Mouse (Mus musculus): ENCODE results near the gene Bcr. TPM values are rescaled to one million over a fixed set of nuclear protein-coding genes. Genes with fewer than 3 reads are reported as not detected.
A peak's percentile ranks its signal among the peaks of the same experiment; 100 is the strongest.

Bcr gene
- polyA plus RNA-seq, 1 experiment from 2014 or later = 8.9 TPM

- ATAC-seq (ENCODE audit: insufficient read depth, low FRiP score, low read depth) = no peak
- H3K36me3 ChIP-seq = peaks cover 11% of the 10 kb centered on the region
- H3K27ac ChIP-seq = no peak overlapping the region
Observed at GRCm38 (mm10) chr10:75232612-75233155, 172.3 kb downstream of the Bcr start.

GRCm38 (mm10) chr10:75233489-75233888 is 173.1 kb downstream of the Bcr start:
- Histone ChIP-seq H3K9ac (no peak overlapping the region), H3K27me3 (replicated peaks) (no peaks in the 10 kb centered on the region), H3K36me3 (peaks cover 13% of the 10 kb centered on the region), H3K4me1 (no peaks in the 10 kb centered on the region), H3K4me3 (replicated peaks) (no peak overlapping the region), H3K27ac (no peak overlapping the region), H3K9me3 (no peaks in the 10 kb centered on the region), H3K4me2 (no peak overlapping the region)
- WGBS = 50% methylated on average over 2 of the region's 2 CpGs
- peak; percentile 63; the same call in 1 of the 2 replicates for ATAC-seq (ENCODE audit: insufficient read depth, low FRiP score, low read depth)

More at GRCm38 (mm10) chr10:75232612-75233155, 172.3 kb downstream of the Bcr start:
- no peak overlapping the region for H3K4me2 ChIP-seq
- H3K27me3 ChIP-seq (replicated peaks) = no peaks in the 10 kb centered on the region
- 87% methylated on average over 4 of the region's 4 CpGs for WGBS
- no peaks in the 10 kb centered on the region for H3K9me3 ChIP-seq
- no peak overlapping the region for H3K4me3 ChIP-seq (replicated peaks)
- H3K4me1 ChIP-seq = no peaks in the 10 kb centered on the region
- H3K9ac ChIP-seq = no peak overlapping the region

Other genes with a start within 250 kb of the Bcr start
- gene Gnaz, start 93.4 kb upstream of the Bcr start, polyA plus RNA-seq (2015; fragmentation: Nextera tagmentation; extraction: Ambion mirVana) = 5.6 and 5.7 TPM in 2 replicates
- not detected in 2 replicates for gene Rsph14, start 28.0 kb upstream of the Bcr start, polyA plus RNA-seq (2015; fragmentation: Nextera tagmentation; extraction: Ambion mirVana)
- gene Rab36, start 23.5 kb upstream of the Bcr start, polyA plus RNA-seq (2015; fragmentation: Nextera tagmentation; extraction: Ambion mirVana) = 6.9 and 7.6 TPM in 2 replicates
- gene Specc1l, start 151.5 kb downstream of the Bcr start, polyA plus RNA-seq (2015; fragmentation: Nextera tagmentation; extraction: Ambion mirVana) = 26.7 and 30.0 TPM in 2 replicates

Data from stomach, embryonic 15.5 days (tissue).